Mouse (Mus musculus) thymus, adult 18-20 months (tissue): Measurements from ENCODE around the gene Slamf9.

ENCODE experiments used
- DNase-seq, 2 experiments: peaks; one replicate each; pipeline ENCODE4 v3.0.0; 2022; ENCODE audit warnings: mixed read lengths in 2 of 2

Slamf9 gene

GRCm38 (mm10) chr1:172514551-172515268 is 39.6 kb downstream of the Slamf9 start:
- DNase-seq = no peak

DNA sequence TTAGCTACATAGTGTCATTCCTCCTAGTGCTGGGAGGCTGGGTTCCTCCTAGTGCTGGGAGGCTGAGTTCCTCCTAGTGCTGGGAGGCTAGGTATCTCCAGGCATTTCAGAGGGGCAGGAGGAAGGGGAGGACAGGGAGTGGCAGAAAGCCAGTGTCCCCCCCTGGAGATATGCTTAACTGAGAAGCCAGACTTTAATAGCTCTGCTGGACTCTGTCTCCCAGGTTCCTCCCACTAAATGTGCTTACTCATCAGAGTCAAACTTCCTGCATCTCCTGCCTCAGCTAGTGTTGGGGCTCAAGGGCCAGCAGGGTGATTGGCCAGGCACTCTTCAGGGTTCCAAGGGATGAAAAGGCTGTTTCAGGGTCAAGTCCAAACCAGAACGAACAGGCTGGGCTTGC is 40.2 kb downstream of the Slamf9 start:
- no peak for DNase-seq

DNA sequence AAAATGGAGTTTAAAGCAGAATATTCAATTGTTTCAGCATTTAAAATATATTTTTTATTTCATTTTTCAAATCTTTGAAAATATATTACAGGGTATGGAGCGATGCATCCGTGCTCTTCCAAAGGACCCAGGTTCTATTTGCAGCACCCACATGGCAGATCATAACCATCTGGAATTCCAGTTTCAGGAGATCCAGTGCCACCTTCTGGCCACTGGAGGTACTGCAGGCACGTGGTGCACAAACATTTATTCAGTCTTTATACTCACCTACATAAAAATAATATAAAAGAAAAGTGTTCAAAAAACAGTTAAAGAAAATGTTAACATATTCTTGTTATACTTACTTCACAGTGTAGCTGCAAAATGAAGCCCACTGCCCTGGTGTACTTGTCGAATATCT is 42.9 kb downstream of the Slamf9 start:
- no peak for DNase-seq

DNA sequence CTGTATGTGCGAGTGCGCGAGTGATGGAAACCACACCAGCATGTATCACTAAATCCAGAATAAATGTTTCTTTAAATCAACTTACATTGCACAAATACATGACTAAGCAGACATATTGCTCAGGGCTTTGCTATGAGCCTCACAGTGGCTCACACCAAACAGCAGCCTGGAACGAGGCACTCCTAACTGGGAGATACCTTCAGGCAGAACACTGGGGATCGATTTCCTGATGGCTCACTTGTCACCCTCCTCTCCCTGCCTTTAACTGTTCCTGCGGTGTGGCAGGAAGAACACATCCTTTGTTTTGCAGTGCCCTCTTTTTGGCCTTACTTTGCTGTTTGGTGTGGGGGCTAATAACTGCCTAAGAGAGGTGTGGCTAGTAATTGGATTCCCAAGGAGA is 44.5 kb downstream of the Slamf9 start:
- no peak for DNase-seq

GRCm38 (mm10) chr1:172520576-172521440 is 45.6 kb downstream of the Slamf9 start, which contains the start of gene Cfap45:
Gene Cfap45 (plus strand): TSS chr1:172520801.
- peak; percentile 85 to 91 for DNase-seq

- no peak for DNase-seq
Measured at GRCm38 (mm10) chr1:172522524-172522923, 47.4 kb downstream of the Slamf9 start.

DNA sequence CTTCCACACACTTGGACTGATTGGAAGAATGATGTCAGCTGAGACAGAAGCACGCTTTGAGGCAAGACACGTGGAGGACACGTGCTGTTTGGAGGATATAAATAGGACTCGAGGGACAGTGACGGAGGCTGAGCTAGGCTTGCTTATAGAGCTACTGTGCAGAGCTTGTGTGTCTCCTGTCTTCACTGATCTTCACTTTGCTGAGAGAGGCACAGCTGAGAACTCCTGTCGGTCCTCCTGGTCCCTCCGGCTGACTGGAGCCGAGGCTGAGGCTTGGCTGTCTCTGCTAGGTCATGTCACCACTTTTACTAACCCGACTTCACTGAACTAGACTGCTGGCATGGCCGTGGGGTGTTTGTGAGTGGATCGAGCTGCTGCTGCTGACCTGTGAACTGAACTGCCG is 48.5 kb downstream of the Slamf9 start:
- no peak for DNase-seq

DNA sequence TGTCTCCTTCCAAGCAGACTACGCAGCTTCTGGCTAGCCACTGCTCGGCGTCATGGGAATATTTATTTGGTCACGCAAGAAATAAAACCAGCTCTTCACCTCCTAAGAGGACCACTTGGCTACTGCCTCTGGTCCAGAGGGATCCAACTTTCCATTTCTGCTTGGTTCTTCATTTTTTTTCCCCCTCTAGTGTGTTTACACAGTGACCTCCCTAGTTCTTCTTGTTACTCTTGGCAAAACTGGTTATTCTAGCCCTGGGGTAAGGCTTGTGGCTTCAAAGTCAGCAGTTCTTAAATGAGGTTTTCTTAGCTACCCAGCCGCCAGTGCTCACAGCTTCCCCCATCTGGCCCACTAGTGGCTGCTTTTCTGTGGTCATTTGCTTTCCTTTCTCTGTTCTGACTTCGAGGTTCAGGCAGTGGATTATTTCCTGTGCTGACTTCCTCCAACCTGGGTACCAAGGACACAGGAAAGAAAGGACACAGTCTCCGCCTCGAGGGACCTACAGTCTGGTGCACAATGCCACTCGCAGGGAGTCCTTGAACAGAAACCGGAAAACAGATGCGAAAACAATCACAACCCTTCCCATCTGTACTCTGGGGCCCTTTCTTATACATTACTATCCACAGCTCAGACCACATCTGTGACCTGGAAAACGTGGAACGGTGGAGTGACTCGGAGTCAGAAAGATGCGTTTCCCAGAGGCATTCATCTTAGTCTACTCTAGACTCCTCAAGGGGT is 50.0 kb downstream of the Slamf9 start:
- no peak for DNase-seq

- DNase-seq = no peak
Measured at GRCm38 (mm10) chr1:172525971-172526370, 50.8 kb downstream of the Slamf9 start.

- no peak for DNase-seq
Measured at GRCm38 (mm10) chr1:172526380-172527081, 51.4 kb downstream of the Slamf9 start.

DNA sequence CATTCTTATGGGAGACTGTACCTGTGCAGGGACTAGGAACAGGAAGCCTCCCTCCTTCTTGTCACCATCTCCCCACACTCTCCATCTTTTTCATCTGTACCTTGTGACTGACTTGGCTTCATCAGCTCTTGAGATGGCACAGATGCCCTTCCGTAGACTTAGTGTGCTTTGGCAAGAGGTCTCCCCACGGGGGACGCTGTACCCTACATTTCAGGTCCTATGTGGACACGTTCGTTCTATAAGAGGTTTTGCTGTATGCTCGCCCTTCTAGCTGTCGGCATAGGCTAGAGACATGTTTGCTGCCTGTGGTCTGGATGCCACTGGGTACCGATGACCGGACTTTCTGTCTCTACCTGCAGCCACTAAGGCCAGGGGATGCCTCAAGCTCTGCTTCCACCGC is 52.3 kb downstream of the Slamf9 start:
- DNase-seq = no peak
